Mouse (Mus musculus): Measurements from ENCODE around the gene Atp8b3. TPM values are rescaled to one million over a fixed set of nuclear protein-coding genes. Genes with fewer than 3 reads are reported as not detected.

Gene Atp8b3
- total and polyA plus RNA-seq, 3 experiments = 0.02 to 0.05 TPM; not detected in 1

- H3K4me1 ChIP-seq (ENCODE audit: insufficient read depth, low read depth, low read length) = peaks cover 59% of the 10 kb centered on the region
- no peak for DNase-seq (ENCODE audit: low spot score)
- H3K9me3 ChIP-seq (replicated peaks) = no peaks in the 10 kb centered on the region
- ATAC-seq (ENCODE audit: extremely low read depth, insufficient number of reproducible peaks, low FRiP score, poor library complexity, severe bottlenecking) = no peak
- TF ChIP-seq CTCF (IDR thresholded peaks at IDR 0.05; ENCODE audit: low read depth, low read length) = no peak
- TF ChIP-seq GATA1 (IDR thresholded peaks at IDR 0.05; ENCODE audit: borderline replicate concordance, low read length) = no peak
- TF ChIP-seq POLR2AphosphoS5 (IDR thresholded peaks at IDR 0.05; ENCODE audit: insufficient replicate concordance, low read depth, low read length) = no peak
- no peak for TF ChIP-seq TAL1 (conservative IDR thresholded peaks at IDR 0.05; ENCODE audit: low read depth, low read length)
- TF ChIP-seq GATA2 (IDR thresholded peaks at IDR 0.05; ENCODE audit: borderline replicate concordance, low read depth, low read length) = no peak
- H3K27me3 ChIP-seq (ENCODE audit: insufficient read depth, low read length) = no peaks in the 10 kb centered on the region
- peaks cover 59% of the 10 kb centered on the region for H3K36me3 ChIP-seq (replicated peaks)
- peak overlapping the region; percentile 66; the same call in 1 of the 2 replicates for H3K4me3 ChIP-seq (ENCODE audit: low read depth, low read length)
These were observed 20.5 kb upstream of the Atp8b3 start for GRCm38 (mm10) chr10:80559431-80559830.

GRCm38 (mm10) chr10:80557346-80557965 lies 18.5 kb upstream of the Atp8b3 start:
- peaks cover 66% of the 10 kb centered on the region for H3K36me3 ChIP-seq (replicated peaks)
- TF ChIP-seq GATA2 (IDR thresholded peaks at IDR 0.05; ENCODE audit: borderline replicate concordance, low read depth, low read length) (no peak), POLR2AphosphoS5 (IDR thresholded peaks at IDR 0.05; ENCODE audit: insufficient replicate concordance, low read depth, low read length) (no peak), TAL1 (conservative IDR thresholded peaks at IDR 0.05; ENCODE audit: low read depth, low read length) (no peak), GATA1 (IDR thresholded peaks at IDR 0.05; ENCODE audit: borderline replicate concordance, low read length) (no peak), CTCF (IDR thresholded peaks at IDR 0.05; ENCODE audit: low read depth, low read length) (peak; percentile 60; the same call in 1 of the 2 replicates)
- no peak for DNase-seq (ENCODE audit: low spot score)
- peaks cover 74% of the 10 kb centered on the region for H3K4me1 ChIP-seq (ENCODE audit: insufficient read depth, low read depth, low read length)
- no peaks in the 10 kb centered on the region for H3K9me3 ChIP-seq (replicated peaks)
- ATAC-seq (ENCODE audit: extremely low read depth, insufficient number of reproducible peaks, low FRiP score, poor library complexity, severe bottlenecking) = no peak
- no peak overlapping the region; the same call in 1 of the 2 replicates for H3K4me3 ChIP-seq (ENCODE audit: low read depth, low read length)
- H3K27me3 ChIP-seq (ENCODE audit: insufficient read depth, low read length) = no peaks in the 10 kb centered on the region

GRCm38 (mm10) chr10:80553997-80554396 lies 15.1 kb upstream of the Atp8b3 start:
- Histone ChIP-seq H3K4me1 (ENCODE audit: insufficient read depth, low read depth, low read length) (peaks cover 65% of the 10 kb centered on the region), H3K9me3 (replicated peaks) (no peaks in the 10 kb centered on the region), H3K27me3 (ENCODE audit: insufficient read depth, low read length) (no peaks in the 10 kb centered on the region), H3K4me3 (ENCODE audit: low read depth, low read length) (peak overlapping the region; percentile 36; the same call in 1 of the 2 replicates), H3K36me3 (replicated peaks) (peaks cover 88% of the 10 kb centered on the region)
- TF ChIP-seq GATA1 (IDR thresholded peaks at IDR 0.05; ENCODE audit: borderline replicate concordance, low read length) (no peak), CTCF (IDR thresholded peaks at IDR 0.05; ENCODE audit: low read depth, low read length) (no peak), POLR2AphosphoS5 (IDR thresholded peaks at IDR 0.05; ENCODE audit: insufficient replicate concordance, low read depth, low read length) (no peak), GATA2 (IDR thresholded peaks at IDR 0.05; ENCODE audit: borderline replicate concordance, low read depth, low read length) (no peak), TAL1 (conservative IDR thresholded peaks at IDR 0.05; ENCODE audit: low read depth, low read length) (no peak)
- ATAC-seq (ENCODE audit: extremely low read depth, insufficient number of reproducible peaks, low FRiP score, poor library complexity, severe bottlenecking) = no peak
- no peak for DNase-seq (ENCODE audit: low spot score)

GRCm38 (mm10) chr10:80553575-80553974 lies 14.7 kb upstream of the Atp8b3 start:
- DNase-seq (ENCODE audit: low spot score) (no peak), ATAC-seq (ENCODE audit: extremely low read depth, insufficient number of reproducible peaks, low FRiP score, poor library complexity, severe bottlenecking) (peak; percentile 76)
- Histone ChIP-seq H3K27me3 (ENCODE audit: insufficient read depth, low read length) (no peaks in the 10 kb centered on the region), H3K36me3 (replicated peaks) (peaks cover 88% of the 10 kb centered on the region), H3K4me1 (ENCODE audit: insufficient read depth, low read depth, low read length) (peaks cover 62% of the 10 kb centered on the region), H3K4me3 (ENCODE audit: low read depth, low read length) (peak overlapping the region; percentile 36; the same call in 1 of the 2 replicates), H3K9me3 (replicated peaks) (no peaks in the 10 kb centered on the region)
- TF ChIP-seq CTCF (IDR thresholded peaks at IDR 0.05; ENCODE audit: low read depth, low read length) = no peak
- TF ChIP-seq GATA2 (IDR thresholded peaks at IDR 0.05; ENCODE audit: borderline replicate concordance, low read depth, low read length) = no peak
- TF ChIP-seq POLR2AphosphoS5 (IDR thresholded peaks at IDR 0.05; ENCODE audit: insufficient replicate concordance, low read depth, low read length) = no peak
- no peak for TF ChIP-seq TAL1 (conservative IDR thresholded peaks at IDR 0.05; ENCODE audit: low read depth, low read length)
- no peak for TF ChIP-seq GATA1 (IDR thresholded peaks at IDR 0.05; ENCODE audit: borderline replicate concordance, low read length)

- Histone ChIP-seq H3K27me3 (ENCODE audit: insufficient read depth, low read length) (no peaks in the 10 kb centered on the region), H3K36me3 (replicated peaks) (peaks cover 88% of the 10 kb centered on the region), H3K9me3 (replicated peaks) (no peaks in the 10 kb centered on the region), H3K4me3 (ENCODE audit: low read depth, low read length) (no peak overlapping the region), H3K4me1 (ENCODE audit: insufficient read depth, low read depth, low read length) (peaks cover 58% of the 10 kb centered on the region)
- DNase-seq (ENCODE audit: low spot score) (no peak), ATAC-seq (ENCODE audit: extremely low read depth, insufficient number of reproducible peaks, low FRiP score, poor library complexity, severe bottlenecking) (no peak)
- no peak for TF ChIP-seq TAL1 (conservative IDR thresholded peaks at IDR 0.05; ENCODE audit: low read depth, low read length)
- no peak for TF ChIP-seq GATA2 (IDR thresholded peaks at IDR 0.05; ENCODE audit: borderline replicate concordance, low read depth, low read length)
- no peak for TF ChIP-seq CTCF (IDR thresholded peaks at IDR 0.05; ENCODE audit: low read depth, low read length)
- TF ChIP-seq GATA1 (IDR thresholded peaks at IDR 0.05; ENCODE audit: borderline replicate concordance, low read length) = no peak
- TF ChIP-seq POLR2AphosphoS5 (IDR thresholded peaks at IDR 0.05; ENCODE audit: insufficient replicate concordance, low read depth, low read length) = no peak
These were observed 13.4 kb upstream of the Atp8b3 start for GRCm38 (mm10) chr10:80552364-80552763.

- Histone ChIP-seq H3K36me3 (replicated peaks) (peaks cover 98% of the 10 kb centered on the region), H3K4me3 (ENCODE audit: low read depth, low read length) (no peak overlapping the region), H3K9me3 (replicated peaks) (no peaks in the 10 kb centered on the region), H3K4me1 (ENCODE audit: insufficient read depth, low read depth, low read length) (peaks cover 48% of the 10 kb centered on the region), H3K27me3 (ENCODE audit: insufficient read depth, low read length) (no peaks in the 10 kb centered on the region)
- ATAC-seq (ENCODE audit: extremely low read depth, insufficient number of reproducible peaks, low FRiP score, poor library complexity, severe bottlenecking) (no peak), DNase-seq (ENCODE audit: low spot score) (no peak)
- TF ChIP-seq GATA1 (IDR thresholded peaks at IDR 0.05; ENCODE audit: borderline replicate concordance, low read length) (no peak), POLR2AphosphoS5 (IDR thresholded peaks at IDR 0.05; ENCODE audit: insufficient replicate concordance, low read depth, low read length) (no peak), TAL1 (conservative IDR thresholded peaks at IDR 0.05; ENCODE audit: low read depth, low read length) (no peak), CTCF (IDR thresholded peaks at IDR 0.05; ENCODE audit: low read depth, low read length) (no peak), GATA2 (IDR thresholded peaks at IDR 0.05; ENCODE audit: borderline replicate concordance, low read depth, low read length) (no peak)
These were observed 10.4 kb upstream of the Atp8b3 start for GRCm38 (mm10) chr10:80549279-80549678.
